Mouse (Mus musculus) kidney, adult 2 months (tissue): ENCODE measurements around the gene Decr2.

Experiments used
- CTCF ChIP-seq: fragments of 200-500 bp; conservative IDR thresholded peaks from 2 replicates; pipeline ENCODE4 v1.5.1; 2011; ENCODE audit warnings: low read depth, mild to moderate bottlenecking, control low read depth, low read length, moderate library complexity, mixed read lengths; ENCODE audit not compliant: insufficient read depth, insufficient read length
- POLR2A ChIP-seq: fragments of 200-500 bp; IDR thresholded peaks from one replicate; pipeline ENCODE4 v1.6.1; 2011; ENCODE audit warnings: low read depth, low read length, control low read depth

DNA sequence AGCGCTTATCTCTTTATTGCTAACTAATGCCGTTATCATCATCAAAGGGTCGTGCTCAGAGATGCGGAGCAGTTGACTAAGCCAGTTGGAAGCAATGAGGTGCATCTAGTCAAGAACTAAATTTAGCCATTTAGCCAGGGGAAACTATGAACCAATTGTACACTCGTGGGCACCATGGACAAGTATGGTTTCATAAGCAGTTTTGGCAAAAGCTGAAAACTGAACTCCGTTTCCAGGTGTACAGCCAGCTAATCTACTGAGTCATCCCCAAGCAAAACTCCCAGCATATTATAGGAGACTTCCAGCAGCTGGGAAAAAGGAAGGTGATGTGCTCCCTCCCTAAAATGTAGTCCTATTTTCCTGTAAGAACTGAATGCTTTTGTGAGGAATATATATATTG, 20.0 kb downstream of the Decr2 start:
- TF ChIP-seq POLR2A (no peak), CTCF (no peak)
